Mouse (Mus musculus): ENCODE data around the gene Med15.
"Not testable (repeated sequence)": the region's sequence is repeated elsewhere in the genome, so short reads cannot be mapped to it uniquely, and the experiment has no call there.

Med15 gene

GRCm38 (mm10) chr16:17617922-17618565 lies 114.6 kb downstream of the Med15 start:
- peak; percentile 79 for DNase-seq (ENCODE audit: low read depth, low spot score)

- DNase-seq (ENCODE audit: low read depth, low spot score): no peak
These were observed 116.5 kb downstream of the Med15 start for GRCm38 (mm10) chr16:17616212-17616611.

- DNase-seq (ENCODE audit: low read depth, low spot score): not testable (repeated sequence)
These were observed 118.0 kb downstream of the Med15 start for GRCm38 (mm10) chr16:17614740-17615139.

GRCm38 (mm10) chr16:17611383-17611782 lies 121.3 kb downstream of the Med15 start:
- DNase-seq (ENCODE audit: low read depth, low spot score): peak; percentile 83

- DNase-seq (ENCODE audit: low read depth, low spot score): peak; percentile 80
These were observed 127.0 kb downstream of the Med15 start for GRCm38 (mm10) chr16:17605684-17606083.

GRCm38 (mm10) chr16:17604941-17605340 lies 127.8 kb downstream of the Med15 start:
- DNase-seq (ENCODE audit: low read depth, low spot score): peak; percentile 20

Data from brain, adult 2 months (tissue).